Mouse (Mus musculus): ENCODE results near the gene Pitpnm2. TPM values are rescaled to one million over a fixed set of nuclear protein-coding genes. Genes with fewer than 3 reads are reported as not detected.
A peak's percentile ranks its signal among the peaks of the same experiment; 100 is the strongest.

Gene Pitpnm2
- polyA plus RNA-seq, 1 experiment = not detected

- H3K4me1 ChIP-seq (ENCODE audit: control insufficient read depth, insufficient read depth, low read length) = no peaks in the 10 kb centered on the region
- H3K27ac ChIP-seq (ENCODE audit: insufficient read depth, low read depth, low read length) = no peak overlapping the region
- no peak overlapping the region for H3K4me3 ChIP-seq (ENCODE audit: insufficient read depth, low read depth, low read length)
- TF ChIP-seq CTCF (IDR thresholded peaks at IDR 0.05; ENCODE audit: insufficient read depth, low read depth, low read length) = no peak
- no peak for TF ChIP-seq POLR2A (IDR thresholded peaks at IDR 0.05; ENCODE audit: insufficient read depth, low read depth, low read length)
- 96% methylated on average over 9 of the region's 9 CpGs for WGBS
Observed at GRCm38 (mm10) chr5:124103552-124103951, 146.0 kb downstream of the Pitpnm2 start.

- Histone ChIP-seq H3K4me1 (ENCODE audit: control insufficient read depth, insufficient read depth, low read length) (no peaks in the 10 kb centered on the region), H3K27ac (ENCODE audit: insufficient read depth, low read depth, low read length) (no peak overlapping the region), H3K4me3 (ENCODE audit: insufficient read depth, low read depth, low read length) (no peak overlapping the region)
- no peak for TF ChIP-seq POLR2A (IDR thresholded peaks at IDR 0.05; ENCODE audit: insufficient read depth, low read depth, low read length)
- TF ChIP-seq CTCF (IDR thresholded peaks at IDR 0.05; ENCODE audit: insufficient read depth, low read depth, low read length) = no peak
- 88% methylated on average over 3 of the region's 3 CpGs for WGBS
Observed at GRCm38 (mm10) chr5:124103020-124103419, 146.5 kb downstream of the Pitpnm2 start.

- Histone ChIP-seq H3K27ac (ENCODE audit: insufficient read depth, low read depth, low read length) (no peak overlapping the region), H3K4me1 (ENCODE audit: control insufficient read depth, insufficient read depth, low read length) (no peaks in the 10 kb centered on the region), H3K4me3 (ENCODE audit: insufficient read depth, low read depth, low read length) (no peak overlapping the region)
- TF ChIP-seq CTCF (IDR thresholded peaks at IDR 0.05; ENCODE audit: insufficient read depth, low read depth, low read length) (no peak), POLR2A (IDR thresholded peaks at IDR 0.05; ENCODE audit: insufficient read depth, low read depth, low read length) (no peak)
- WGBS = 84% methylated on average over 6 of the region's 6 CpGs
Observed at GRCm38 (mm10) chr5:124102326-124102725, 147.2 kb downstream of the Pitpnm2 start.

GRCm38 (mm10) chr5:124100128-124101044 is 149.2 kb downstream of the Pitpnm2 start:
- Histone ChIP-seq H3K4me3 (ENCODE audit: insufficient read depth, low read depth, low read length) (no peak overlapping the region), H3K27ac (ENCODE audit: insufficient read depth, low read depth, low read length) (no peak overlapping the region), H3K4me1 (ENCODE audit: control insufficient read depth, insufficient read depth, low read length) (peaks cover 4% of the 10 kb centered on the region; the same call in 1 of the 2 replicates)
- TF ChIP-seq CTCF (IDR thresholded peaks at IDR 0.05; ENCODE audit: insufficient read depth, low read depth, low read length) = no peak
- no peak for TF ChIP-seq POLR2A (IDR thresholded peaks at IDR 0.05; ENCODE audit: insufficient read depth, low read depth, low read length)
- WGBS = 92% methylated on average over 11 of the region's 11 CpGs

GRCm38 (mm10) chr5:124098923-124099322 is 150.6 kb downstream of the Pitpnm2 start:
- Histone ChIP-seq H3K4me3 (ENCODE audit: insufficient read depth, low read depth, low read length) (no peak overlapping the region), H3K27ac (ENCODE audit: insufficient read depth, low read depth, low read length) (no peak overlapping the region), H3K4me1 (ENCODE audit: control insufficient read depth, insufficient read depth, low read length) (peaks cover 18% of the 10 kb centered on the region)
- no peak for TF ChIP-seq CTCF (IDR thresholded peaks at IDR 0.05; ENCODE audit: insufficient read depth, low read depth, low read length)
- no peak for TF ChIP-seq POLR2A (IDR thresholded peaks at IDR 0.05; ENCODE audit: insufficient read depth, low read depth, low read length)
- WGBS = 92% methylated on average over 2 of the region's 2 CpGs

- H3K27ac ChIP-seq (ENCODE audit: insufficient read depth, low read depth, low read length) = peak within 1 kb of the TSS; percentile 1; the same call in 1 of the 2 replicates
- H3K4me3 ChIP-seq (ENCODE audit: insufficient read depth, low read depth, low read length) = peak within 1 kb of the TSS; percentile 59
- TF ChIP-seq POLR2A (IDR thresholded peaks at IDR 0.05; ENCODE audit: insufficient read depth, low read depth, low read length) (peak; percentile 38; the same call in 1 of the 2 replicates), CTCF (IDR thresholded peaks at IDR 0.05; ENCODE audit: insufficient read depth, low read depth, low read length) (no peak)
- 1% methylated on average over 42 of the region's 42 CpGs for WGBS
- peaks cover 32% of the 10 kb centered on the region for H3K4me1 ChIP-seq (ENCODE audit: control insufficient read depth, insufficient read depth, low read length)
Observed at GRCm38 (mm10) chr5:124095596-124096232, 153.8 kb downstream of the Pitpnm2 start, which contains the start of gene Abcb9. Abcb9 (minus strand) TSS chr5:124095798.

GRCm38 (mm10) chr5:124095077-124095581 is 154.4 kb downstream of the Pitpnm2 start:
- TF ChIP-seq CTCF (IDR thresholded peaks at IDR 0.05; ENCODE audit: insufficient read depth, low read depth, low read length) (no peak), POLR2A (IDR thresholded peaks at IDR 0.05; ENCODE audit: insufficient read depth, low read depth, low read length) (no peak)
- H3K27ac ChIP-seq (ENCODE audit: insufficient read depth, low read depth, low read length) = peak overlapping the region; percentile 1; the same call in 1 of the 2 replicates
- peaks cover 32% of the 10 kb centered on the region for H3K4me1 ChIP-seq (ENCODE audit: control insufficient read depth, insufficient read depth, low read length)
- H3K4me3 ChIP-seq (ENCODE audit: insufficient read depth, low read depth, low read length) = peak overlapping the region; percentile 59
- 10% methylated on average over 19 of the region's 19 CpGs for WGBS

GRCm38 (mm10) chr5:124093852-124094604 is 155.5 kb downstream of the Pitpnm2 start:
- TF ChIP-seq POLR2A (IDR thresholded peaks at IDR 0.05; ENCODE audit: insufficient read depth, low read depth, low read length) = no peak
- no peak for TF ChIP-seq CTCF (IDR thresholded peaks at IDR 0.05; ENCODE audit: insufficient read depth, low read depth, low read length)
- Histone ChIP-seq H3K27ac (ENCODE audit: insufficient read depth, low read depth, low read length) (no peak overlapping the region), H3K4me1 (ENCODE audit: control insufficient read depth, insufficient read depth, low read length) (peaks cover 32% of the 10 kb centered on the region), H3K4me3 (ENCODE audit: insufficient read depth, low read depth, low read length) (peak overlapping the region; percentile 16; the same call in 1 of the 2 replicates)
- WGBS = 84% methylated on average over 12 of the region's 12 CpGs
